Comparison of ENCODE assay signal across 21 mouse cellular contexts in the genomic region with DNA sequence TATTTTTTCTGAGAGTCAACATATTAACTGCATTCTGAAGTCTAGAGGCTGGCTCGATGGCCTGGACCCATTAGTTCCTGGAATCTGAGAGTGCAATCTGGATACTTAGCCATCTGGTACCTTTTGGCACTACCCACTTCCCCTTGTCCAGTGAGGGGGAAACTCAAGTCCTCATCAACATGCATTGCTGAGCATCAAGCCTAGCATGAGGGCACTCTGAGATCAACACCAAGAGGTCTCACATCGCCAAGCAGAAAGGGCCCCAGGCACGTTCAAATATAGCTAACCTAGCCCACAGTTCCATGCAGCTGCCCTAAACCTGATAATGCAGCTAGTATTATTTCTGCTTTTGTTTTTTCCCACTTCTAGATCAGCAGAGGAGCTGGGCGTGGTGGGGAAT.
A peak's percentile ranks its signal among the peaks of the same experiment; 100 is the strongest.
DNase-seq lines count a peak whose midpoint lies in the region; ATAC-seq and TF ChIP-seq lines count a peak whose summit lies in the region.
"Had no signal": no experiment of that assay in that cellular context is flagged by ENCODE, and none has a peak within 500 bp of the region (broad histone marks: within the 10 kb centered on the region; RNA-seq: fewer than 3 reads in every experiment).

No protein-coding gene starts in this region.

- H3K4me3 ChIP-seq in kidney, postnatal 0 days (replicated peaks; ENCODE audit: low read depth, low read length), result no peak overlapping the region
- no peak overlapping the region for H3K4me3 ChIP-seq in MEL (ENCODE audit: control insufficient read depth in 1 of 2, insufficient read depth in 1 of 2, low read depth in 2 of 2, low read length in 2 of 2)
- H3K4me3 ChIP-seq in cerebellum, adult 2 months (replicated peaks; ENCODE audit: insufficient read depth, low read depth, low read length), result no peak overlapping the region
- H3K4me3 ChIP-seq: embryonic facial prominence, embryonic 10.5 days; erythroblast, embryonic 14.5 days; heart, embryonic 13.5 days; hindbrain, embryonic 12.5 days; liver, embryonic 15.5 days; midbrain, embryonic 13.5 days had no signal

- no peak overlapping the region for H3K4me2 ChIP-seq in kidney, postnatal 0 days (ENCODE audit: low read length)
- H3K4me2 ChIP-seq: heart, embryonic 13.5 days; hindbrain, embryonic 12.5 days; liver, embryonic 15.5 days; midbrain, embryonic 13.5 days had no signal

- no peak for TF ChIP-seq CTCF in kidney, postnatal 0 days (IDR thresholded peaks at IDR 0.05; ENCODE audit: low read depth)
- no peak for TF ChIP-seq CTCF in MEL (IDR thresholded peaks at IDR 0.05 in 2 of 3, conservative IDR thresholded peaks at IDR 0.05 in 1 of 3; ENCODE audit: control insufficient read depth in 1 of 3, insufficient read depth in 1 of 3, low read depth in 2 of 3, low read length in 3 of 3, poor library complexity in 1 of 3, severe bottlenecking in 1 of 3)
- TF ChIP-seq CTCF in cerebellum, adult 2 months (IDR thresholded peaks at IDR 0.05; ENCODE audit: borderline replicate concordance, insufficient read depth, low read depth, low read length), result no peak

- TF ChIP-seq POLR2A in MEL (IDR thresholded peaks at IDR 0.05; ENCODE audit: control insufficient read depth in 1 of 2, insufficient read depth in 1 of 2, low read depth in 1 of 2, low read length in 2 of 2, poor library complexity in 1 of 2), result no peak
- TF ChIP-seq POLR2A in cerebellum, adult 2 months (IDR thresholded peaks at IDR 0.05; ENCODE audit: borderline replicate concordance, insufficient read depth, low read length), result no peak

- H3K9ac ChIP-seq in kidney, postnatal 0 days (ENCODE audit: low read depth, low read length), result no peak overlapping the region
- H3K9ac ChIP-seq in MEL (ENCODE audit: control insufficient read depth, low read depth, low read length, poor library complexity, severe bottlenecking), result no peak overlapping the region
- H3K9ac ChIP-seq: heart, embryonic 13.5 days; hindbrain, embryonic 12.5 days; liver, embryonic 15.5 days; midbrain, embryonic 13.5 days had no signal

- TF ChIP-seq EP300 in MEL (IDR thresholded peaks at IDR 0.05; ENCODE audit: low read depth in 1 of 2, low read length in 2 of 2), result 0 out of 4 replicates have a peak, but pooled peaks of 1 of the 2 experiments have one; percentile 14

- H3K79me2 ChIP-seq in MEL (ENCODE audit: control insufficient read depth, insufficient read depth, low read length, poor library complexity), result no peaks in the 10 kb centered on the region

- ATAC-seq in kidney, postnatal 0 days (replicated peaks; ENCODE audit: low FRiP score, low read depth), result no peak
- peak; percentile 32; the same call in 1 of the 2 replicates for ATAC-seq in megakaryocyte progenitor cell, adult 5-6 weeks (replicated peaks; ENCODE audit: poor library complexity)
- ATAC-seq: intestine, embryonic 16.5 days; midbrain, embryonic 13.5 days had no signal

- WGBS in kidney, postnatal 0 days, result 75% methylated on average over 4 of the region's 4 CpGs
- 20% methylated on average over 4 of the region's 4 CpGs for WGBS in cerebellum, adult 2 months

- no peaks in the 10 kb centered on the region for H3K9me3 ChIP-seq in kidney, postnatal 0 days (replicated peaks; ENCODE audit: low read length)
- no peaks in the 10 kb centered on the region for H3K9me3 ChIP-seq in MEL (replicated peaks; ENCODE audit: insufficient read depth, low read length)
- H3K9me3 ChIP-seq: embryonic facial prominence, embryonic 10.5 days; G1E; heart, embryonic 13.5 days; hindbrain, embryonic 12.5 days; liver, embryonic 15.5 days; midbrain, embryonic 13.5 days had no signal

- H3K27me3 ChIP-seq in kidney, postnatal 0 days (ENCODE audit: insufficient read depth, low read length), result no peaks in the 10 kb centered on the region
- no peaks in the 10 kb centered on the region for H3K27me3 ChIP-seq in MEL (ENCODE audit: control insufficient read depth in 1 of 2, insufficient read depth in 2 of 2, low read length in 2 of 2)
- no peaks in the 10 kb centered on the region for H3K27me3 ChIP-seq in cerebellum, adult 2 months (ENCODE audit: control insufficient read depth, insufficient read depth, low read length)
- H3K27me3 ChIP-seq: heart, embryonic 13.5 days; hindbrain, embryonic 12.5 days; liver, embryonic 15.5 days; midbrain, embryonic 13.5 days had no signal

- H3K27ac ChIP-seq in kidney, postnatal 0 days, result no peak overlapping the region
- H3K27ac ChIP-seq in MEL (ENCODE audit: control insufficient read depth, low read depth, low read length), result no peak overlapping the region
- H3K27ac ChIP-seq in cerebellum, adult 2 months (ENCODE audit: insufficient read depth, low read length), result peak overlapping the region; percentile 98
- H3K27ac ChIP-seq: embryonic facial prominence, embryonic 10.5 days; heart, embryonic 13.5 days; liver, embryonic 15.5 days; midbrain, embryonic 13.5 days had no signal

- TF ChIP-seq RAD21 in MEL (IDR thresholded peaks at IDR 0.05; ENCODE audit: low read depth, low read length), result no peak

- no peaks in the 10 kb centered on the region for H3K4me1 ChIP-seq in kidney, postnatal 0 days (replicated peaks; ENCODE audit: insufficient read depth, low read length)
- H3K4me1 ChIP-seq in MEL (ENCODE audit: control insufficient read depth in 1 of 2, insufficient read depth in 2 of 2, low read length in 2 of 2), result peaks cover 0 to 20% of the 10 kb centered on the region in 2 experiments; a peak in 3 of 4 replicates
- peaks cover 84% of the 10 kb centered on the region for H3K4me1 ChIP-seq in cerebellum, adult 2 months (ENCODE audit: control insufficient read depth, insufficient read depth, low read length)

- no peaks in the 10 kb centered on the region for H3K36me3 ChIP-seq in kidney, postnatal 0 days (ENCODE audit: insufficient read depth, low read length)
- H3K36me3 ChIP-seq in MEL (ENCODE audit: control insufficient read depth in 1 of 2, insufficient read depth in 2 of 2, low read length in 2 of 2), result peaks cover 0 to 12% of the 10 kb centered on the region in 2 experiments; a peak in 2 of 4 replicates
- H3K36me3 ChIP-seq: embryonic facial prominence, embryonic 10.5 days; heart, embryonic 13.5 days; hindbrain, embryonic 12.5 days; liver, embryonic 15.5 days; midbrain, embryonic 13.5 days had no signal

- DNase-seq in kidney, postnatal 0 days (ENCODE audit: low spot score), result peak; percentile 4
- no peak for DNase-seq in kidney, postnatal 36 days
- DNase-seq in MEL (ENCODE audit: low read depth, low spot score), result peak; percentile 59
- DNase-seq in cerebellum, adult 2 months, result peak; percentile 81 to 94
- DNase-seq in right cerebral cortex, adult 18-20 months, result no peak
- DNase-seq in lung, postnatal 10 days, result no peak
- no peak for DNase-seq in gastrocnemius, postnatal 4 days (ENCODE audit: low spot score in 2 of 2)
- DNase-seq: adrenal gland, postnatal 36 days; gastrocnemius, postnatal 25 days; kidney, postnatal 4 days; lung, postnatal 36 days; right cerebral cortex, postnatal 14 days had no signal

TF ChIP-seq in MEL, 35 proteins besides CTCF, POLR2A, EP300 and RAD21:
- no peak for TF ChIP-seq GABPA (IDR thresholded peaks at IDR 0.05; ENCODE audit: low read depth, low read length)
- peak; percentile 20; the same call in 1 of the 2 replicates for TF ChIP-seq GATA1 (IDR thresholded peaks at IDR 0.05; ENCODE audit: low read depth, low read length)
TF ChIP-seq in MEL: peak in this region for 1.

Comparison
In these comparisons a context has a peak if more than half of its experiments do, and no peak if none do; other contexts are left out.
1. DNase-seq: peak in kidney, postnatal 0 days (single experiment), MEL (single experiment) and cerebellum, adult 2 months (2 of 2); none in kidney, postnatal 36 days (0 of 2), right cerebral cortex, adult 18-20 months (single experiment), lung, postnatal 10 days (single experiment) and gastrocnemius, postnatal 4 days (0 of 2).